Mouse (Mus musculus): ENCODE results near the gene Sorcs2.

The Sorcs2 gene

DNA sequence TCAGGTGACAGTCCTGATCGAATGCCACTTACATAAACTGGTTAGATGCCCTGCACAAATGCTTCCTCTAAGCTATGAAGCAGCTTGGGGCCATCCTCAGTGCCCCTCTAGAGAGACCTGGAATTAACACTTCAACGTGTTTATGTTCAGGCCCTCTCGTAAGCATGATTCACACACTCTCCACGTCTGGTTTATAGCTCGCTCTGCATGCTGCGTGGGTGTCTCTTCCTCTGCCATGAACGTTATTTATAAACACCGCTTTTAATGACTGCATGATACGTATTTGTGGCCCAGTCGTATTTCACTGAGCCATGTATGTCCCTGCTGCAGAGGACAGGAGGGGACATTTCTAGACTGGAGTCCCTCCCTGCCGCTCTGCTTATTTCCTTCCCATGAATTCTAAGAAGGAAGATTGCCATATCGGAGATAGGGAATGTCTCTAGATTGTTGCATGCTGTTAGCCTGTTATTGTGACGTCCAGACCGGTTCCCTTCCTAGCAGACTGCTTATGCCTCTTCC lies 340.1 kb downstream of the Sorcs2 start:
- no peak for DNase-seq (ENCODE audit: low spot score)

DNA sequence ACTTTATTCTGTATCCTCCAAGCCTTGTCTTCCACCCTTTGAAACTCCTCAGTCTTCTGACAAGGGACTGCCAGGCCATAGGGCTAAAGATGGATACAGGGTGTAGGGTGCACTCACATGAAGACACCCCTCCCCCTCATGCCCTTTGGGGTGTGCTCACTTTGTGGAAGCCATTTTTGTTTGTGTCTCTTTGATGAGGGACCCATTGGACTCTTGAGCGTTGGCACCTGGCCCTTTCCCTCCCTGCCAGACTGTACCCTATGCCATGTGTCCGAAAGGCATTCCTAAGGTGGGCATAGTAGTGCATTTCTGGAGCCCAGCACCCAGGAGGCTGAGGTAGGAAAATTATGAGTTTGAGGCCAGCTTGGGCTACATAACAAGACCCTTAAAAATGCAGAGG lies 341.0 kb downstream of the Sorcs2 start:
- no peak for DNase-seq (ENCODE audit: low spot score)

DNA sequence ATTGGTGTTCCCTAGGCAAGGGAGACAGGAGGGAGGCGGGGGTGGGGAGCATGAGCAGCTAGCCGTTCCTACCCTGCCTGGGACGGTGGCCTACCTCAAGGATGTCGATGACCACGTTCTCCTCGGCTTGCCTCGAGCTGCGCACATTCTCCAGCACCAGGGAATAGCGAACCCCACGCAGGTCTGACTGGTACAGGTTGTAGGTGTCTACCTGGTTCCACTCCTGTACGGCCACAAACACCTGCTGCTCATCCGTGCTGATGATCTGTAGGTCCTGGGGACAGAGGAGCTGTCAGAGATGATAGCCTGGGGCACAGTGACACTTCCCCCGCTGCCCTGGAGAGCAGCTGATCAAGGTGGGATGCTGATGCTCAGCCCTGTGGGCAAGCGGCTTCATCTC lies 342.1 kb downstream of the Sorcs2 start:
- DNase-seq (ENCODE audit: low spot score) = no peak

DNA sequence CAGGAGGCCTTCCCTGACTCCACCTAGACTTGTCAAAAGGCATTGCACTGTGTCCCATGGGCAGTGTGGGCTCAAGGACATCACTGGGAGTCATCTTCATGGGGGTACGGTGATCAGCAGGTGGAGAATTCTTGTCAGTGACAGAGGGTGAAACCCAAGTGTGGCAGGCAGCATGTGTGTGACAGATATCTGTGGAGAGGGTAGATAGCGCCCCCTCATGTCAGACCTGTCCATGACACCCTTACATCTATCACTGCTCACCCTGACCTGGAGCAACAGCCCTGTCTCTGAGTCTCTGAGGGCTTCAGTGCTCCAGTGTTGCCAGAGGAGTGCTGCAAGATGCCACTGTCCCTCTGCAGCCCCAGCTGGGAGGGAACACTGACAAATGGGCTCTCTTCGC lies 343.4 kb downstream of the Sorcs2 start:
- no peak for DNase-seq (ENCODE audit: low spot score)

DNA sequence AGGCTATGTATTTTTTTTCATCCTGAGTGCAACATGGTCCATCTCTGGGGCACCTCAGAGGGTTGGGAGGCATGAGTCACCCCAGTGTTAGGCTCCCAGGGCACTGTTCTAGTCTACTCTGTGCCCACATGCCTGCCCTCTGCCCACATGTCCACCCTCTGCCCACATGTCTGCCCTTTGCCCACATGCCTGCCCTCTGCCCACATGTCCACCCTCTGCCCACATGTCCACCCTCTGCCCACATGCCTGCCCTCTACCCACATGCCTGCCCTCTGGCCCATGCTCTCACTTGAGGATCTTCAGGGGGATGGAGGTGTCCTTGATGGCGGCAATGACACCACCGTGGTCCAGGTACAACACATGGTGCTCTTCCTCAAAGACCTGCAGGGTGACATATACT lies 354.8 kb downstream of the Sorcs2 start:
- DNase-seq (ENCODE audit: low spot score) = no peak

DNA sequence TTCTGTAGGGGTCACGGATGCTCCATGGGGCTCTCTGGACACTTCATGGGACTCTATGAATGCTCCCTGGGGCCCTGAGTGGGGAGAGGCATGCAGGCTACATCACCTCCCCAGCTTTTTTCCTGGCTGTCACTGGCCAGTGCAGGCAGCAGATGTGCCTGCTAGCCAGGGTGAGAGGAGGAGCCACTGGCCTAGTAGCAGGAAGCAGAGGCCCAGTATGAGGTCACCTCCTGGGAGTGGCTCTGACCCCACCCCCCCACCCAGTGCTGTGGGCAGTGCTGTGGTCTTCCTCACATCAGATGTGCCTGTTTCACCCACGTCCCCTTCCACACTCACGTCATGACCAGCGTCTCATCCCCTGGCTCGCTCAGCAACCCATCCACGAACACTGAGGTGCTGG lies 356.2 kb downstream of the Sorcs2 start:
- no peak for DNase-seq (ENCODE audit: low spot score)

DNA sequence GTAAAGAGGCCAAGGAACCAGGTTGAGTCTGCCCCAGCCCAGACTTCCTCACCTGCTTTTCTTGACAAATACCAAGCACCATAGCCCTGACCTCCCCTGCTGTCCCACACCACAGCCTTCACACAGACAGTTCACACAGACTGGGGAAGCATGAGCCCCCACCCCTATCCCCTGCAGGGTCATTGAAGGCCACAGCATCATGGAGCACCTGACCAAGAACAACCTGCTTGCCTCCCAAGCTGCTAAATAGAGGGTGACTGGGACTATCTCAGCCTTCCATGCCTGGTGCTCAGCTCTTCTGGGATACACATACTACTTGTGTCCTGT lies 356.7 kb downstream of the Sorcs2 start:
- DNase-seq (ENCODE audit: low spot score) = no peak

DNA sequence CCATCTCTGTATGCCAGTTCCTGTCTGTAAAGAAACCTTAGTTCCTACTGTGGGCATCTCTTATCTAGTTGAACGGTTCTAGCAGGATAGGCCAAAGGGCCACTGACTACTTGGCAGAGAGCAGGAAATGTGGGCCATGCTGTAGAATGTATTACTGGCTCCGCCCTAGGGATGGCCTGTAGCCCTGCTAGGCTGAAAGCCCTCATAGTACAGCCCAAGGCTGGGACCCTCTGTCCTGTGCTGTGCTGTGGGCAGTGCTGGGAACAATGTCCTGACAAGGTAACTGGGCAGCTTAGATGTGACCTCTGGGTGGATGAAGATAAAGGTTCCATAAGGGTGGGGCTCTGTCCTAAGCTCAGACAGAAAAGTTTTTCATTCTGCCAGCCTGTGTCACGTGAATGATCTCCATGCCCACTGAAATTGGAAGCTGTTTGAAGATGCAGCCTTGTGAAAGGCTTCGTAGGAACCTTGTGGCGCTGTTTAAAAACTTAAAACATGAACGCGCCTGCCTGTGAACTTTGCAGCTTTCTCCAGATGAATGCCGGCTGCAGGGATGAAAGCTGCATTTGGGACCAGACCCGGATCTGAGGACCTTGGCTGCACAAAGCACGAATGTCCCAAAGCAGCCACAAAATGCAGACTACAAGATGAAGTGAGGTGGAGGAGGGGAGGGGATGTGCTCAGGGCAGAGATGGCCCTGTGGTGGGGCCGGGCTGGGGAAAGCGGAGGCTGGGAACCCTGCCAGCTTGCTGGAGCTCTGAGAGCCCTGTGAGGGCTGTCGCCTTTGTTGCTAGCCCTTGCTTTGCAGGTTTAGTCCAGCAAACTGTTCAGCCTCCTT lies 357.3 kb downstream of the Sorcs2 start:
- DNase-seq (ENCODE audit: low spot score) = peak; percentile 50

DNA sequence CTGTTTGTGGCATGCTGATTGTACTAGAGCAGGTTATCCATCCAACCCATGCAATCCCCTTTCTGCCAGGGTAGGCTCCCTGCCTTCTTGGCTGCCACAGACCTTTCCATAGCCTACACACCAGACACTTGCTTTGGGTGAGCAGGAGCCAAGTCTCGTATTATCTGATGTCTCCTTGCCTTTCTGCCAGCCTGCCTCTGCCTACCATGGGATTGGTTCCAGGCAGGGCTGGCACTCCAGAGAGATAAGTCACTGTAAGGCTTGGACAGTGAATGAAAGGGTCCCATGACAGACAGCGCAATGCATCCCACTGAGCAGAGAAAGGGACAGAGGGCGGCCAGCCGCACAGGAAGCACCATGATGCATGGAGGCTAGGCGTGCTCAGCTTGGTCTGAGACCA lies 358.3 kb downstream of the Sorcs2 start:
- DNase-seq (ENCODE audit: low spot score) = no peak

DNA sequence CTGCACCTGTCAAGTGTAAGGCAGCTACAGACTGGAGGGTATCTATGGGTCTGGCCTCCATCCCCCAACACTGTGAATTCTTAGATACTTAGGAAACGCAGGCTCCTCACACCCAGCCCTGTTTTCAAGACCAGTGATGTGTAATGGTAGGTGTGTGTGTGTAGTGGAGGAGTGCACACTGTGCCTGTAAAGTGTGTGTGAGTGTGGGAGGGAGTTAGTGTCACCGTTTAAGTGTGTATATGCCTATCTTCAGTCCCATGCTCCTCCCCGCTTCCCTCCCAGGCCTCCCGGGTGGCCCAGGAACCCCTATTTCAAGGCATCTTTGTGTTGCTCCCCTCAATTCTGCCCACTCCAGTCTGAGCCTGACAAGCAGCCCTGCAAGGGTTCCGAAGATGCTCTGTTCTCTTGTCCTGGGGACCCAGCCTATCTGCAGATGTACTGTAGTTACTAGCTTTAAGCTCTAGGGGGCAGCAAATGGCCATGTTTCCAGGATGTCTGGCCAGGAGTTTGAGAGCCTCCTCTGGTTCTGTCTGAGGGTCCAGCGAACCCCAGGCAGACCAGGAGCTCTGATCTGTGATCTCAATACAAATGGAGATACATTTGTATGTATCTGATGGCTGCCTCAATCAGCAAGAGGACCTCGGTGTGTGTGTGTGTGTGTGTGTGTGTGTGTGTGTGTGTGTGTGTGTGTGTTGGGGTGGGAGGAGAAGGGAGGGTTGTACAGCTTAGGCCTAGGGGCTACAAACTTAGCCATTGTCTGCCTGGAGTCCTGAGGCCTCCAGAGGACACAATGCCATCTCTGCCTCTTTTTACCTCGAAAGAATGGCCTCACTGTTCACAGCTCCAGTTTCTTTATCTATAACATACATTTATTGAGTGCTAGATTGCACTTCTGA lies 364.2 kb downstream of the Sorcs2 start:
- peak; percentile 34 for DNase-seq (ENCODE audit: low spot score)

DNA sequence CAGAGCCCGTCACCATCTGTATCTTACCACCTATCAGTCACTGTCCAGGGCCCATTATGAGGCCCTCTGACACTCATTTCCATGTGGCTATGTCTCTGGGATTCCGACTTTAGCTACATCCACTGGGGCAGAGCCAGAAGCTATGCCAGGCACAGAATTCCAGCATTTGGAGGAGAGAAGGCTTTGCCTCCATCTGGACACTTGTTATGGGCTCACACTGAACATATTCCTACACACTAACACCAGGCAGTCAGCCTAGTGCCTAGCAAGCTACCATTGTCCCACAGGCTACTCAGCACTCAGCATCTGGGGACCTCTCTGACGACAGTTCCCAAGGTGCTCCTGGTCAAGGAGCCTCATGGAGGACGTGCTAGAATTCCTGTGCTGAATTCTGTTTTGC lies 372.9 kb downstream of the Sorcs2 start:
- no peak for DNase-seq (ENCODE audit: low spot score)

DNA sequence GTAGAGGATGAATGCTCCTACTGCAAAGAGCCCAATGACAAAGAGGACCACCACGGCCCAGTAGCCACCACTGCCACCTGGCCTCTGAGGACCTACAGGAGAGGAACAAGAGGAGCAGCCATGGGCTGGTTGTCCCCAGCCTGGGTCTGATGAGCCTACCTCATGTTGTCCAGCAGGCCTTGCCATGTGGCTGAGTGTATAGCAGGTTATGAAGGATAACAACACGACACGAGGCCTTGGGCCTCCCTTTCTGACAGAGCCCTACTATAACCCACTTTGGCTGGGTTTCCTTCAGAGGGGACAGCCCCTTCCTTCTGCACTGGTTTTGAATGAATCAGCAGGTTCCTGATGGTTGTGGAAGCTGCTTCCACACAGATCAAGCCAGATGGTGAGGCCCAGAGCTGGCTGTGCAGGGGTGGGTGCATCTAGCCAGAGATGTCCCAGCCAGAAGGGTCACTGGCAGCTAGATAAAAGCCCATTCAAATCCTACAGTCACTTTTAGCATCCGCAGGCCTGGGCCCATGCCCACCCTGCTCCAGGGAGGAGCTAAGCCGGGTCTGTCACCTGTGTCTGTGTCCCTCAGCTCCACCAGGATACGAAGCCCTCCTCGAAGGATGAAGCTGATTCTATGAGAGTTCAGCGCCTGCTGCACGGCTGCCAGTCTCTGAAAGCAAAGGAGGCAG lies 373.8 kb downstream of the Sorcs2 start:
- no peak for DNase-seq (ENCODE audit: low spot score)

DNA sequence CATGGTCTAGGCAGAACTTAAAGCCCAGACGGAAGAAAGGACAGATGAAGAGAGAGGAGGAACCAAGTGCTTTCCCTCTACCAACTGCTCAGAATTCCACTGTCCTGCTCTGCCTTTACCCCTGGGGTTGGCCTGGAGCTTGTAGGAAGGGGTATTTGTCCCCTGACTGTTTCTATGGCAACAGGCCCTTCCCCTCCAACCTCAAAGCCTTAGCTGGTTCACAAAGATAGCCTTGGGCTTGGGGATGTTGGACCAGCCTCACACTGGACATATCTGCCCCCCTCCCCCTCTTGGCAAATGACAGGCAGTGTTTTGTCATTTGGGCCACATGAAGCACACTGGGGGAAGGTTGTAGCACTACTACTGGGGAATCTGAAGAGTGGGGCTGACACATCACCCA lies 375.6 kb downstream of the Sorcs2 start:
- no peak for DNase-seq (ENCODE audit: low spot score)

DNA sequence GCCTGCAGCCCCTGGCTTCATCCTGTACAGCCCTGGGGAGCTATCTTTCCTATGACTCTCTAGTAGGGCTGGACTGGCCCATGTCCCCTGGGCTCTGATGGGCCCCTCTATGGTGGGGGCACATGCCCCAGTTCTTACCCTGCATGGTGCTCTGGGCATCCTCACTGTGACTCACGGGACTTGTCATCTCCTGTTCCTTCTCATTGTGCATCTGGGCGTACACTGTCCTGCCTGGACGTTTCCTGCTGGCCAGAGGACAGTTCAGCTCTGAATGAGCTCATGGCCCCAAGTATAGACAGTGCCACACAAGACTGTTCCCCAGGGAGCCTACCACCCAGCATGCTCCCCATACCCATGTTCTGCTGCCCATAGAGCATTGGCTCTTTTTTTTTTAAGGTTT lies 376.8 kb downstream of the Sorcs2 start:
- no peak for DNase-seq (ENCODE audit: low spot score)

DNA sequence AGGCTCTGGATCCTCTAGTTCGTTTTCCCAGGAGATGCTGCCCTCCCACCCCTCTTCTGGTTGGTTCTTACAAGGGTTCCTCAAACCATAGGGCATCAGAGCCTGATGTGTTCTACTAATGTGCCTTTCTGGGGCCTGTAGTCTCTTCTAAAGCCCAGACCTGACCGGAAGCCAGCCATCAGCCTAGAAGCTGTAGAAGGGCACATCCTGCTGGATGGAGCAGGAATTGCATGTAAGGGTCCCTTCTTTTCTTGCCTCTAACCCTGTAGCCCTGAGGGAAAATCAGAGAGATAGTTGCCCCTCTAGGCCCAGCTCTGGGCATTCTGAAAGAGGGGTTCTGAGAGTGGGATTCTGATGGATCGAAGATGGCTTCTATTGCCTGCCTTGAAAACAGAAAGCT lies 379.6 kb downstream of the Sorcs2 start:
- DNase-seq (ENCODE audit: low spot score) = no peak

DNA sequence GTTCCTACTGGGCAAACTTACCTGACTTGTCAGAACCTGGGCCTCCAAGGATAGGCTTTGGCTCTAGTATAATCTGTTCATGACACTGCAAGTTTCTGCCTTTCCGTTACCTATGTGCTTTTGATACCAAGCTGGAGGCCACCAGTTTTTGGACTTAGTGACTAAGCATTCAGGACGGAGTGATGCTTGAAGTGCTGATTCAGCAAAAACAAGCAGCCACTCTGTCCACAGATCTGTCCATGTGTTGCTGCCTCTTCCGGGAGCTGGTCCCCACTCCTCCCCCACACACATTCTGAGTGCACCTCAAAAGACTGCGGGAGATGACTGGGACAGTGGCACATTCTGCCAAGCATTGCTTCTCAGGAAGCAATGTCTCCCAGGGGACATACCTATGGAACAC lies 388.5 kb downstream of the Sorcs2 start:
- no peak for DNase-seq (ENCODE audit: low spot score)

DNA sequence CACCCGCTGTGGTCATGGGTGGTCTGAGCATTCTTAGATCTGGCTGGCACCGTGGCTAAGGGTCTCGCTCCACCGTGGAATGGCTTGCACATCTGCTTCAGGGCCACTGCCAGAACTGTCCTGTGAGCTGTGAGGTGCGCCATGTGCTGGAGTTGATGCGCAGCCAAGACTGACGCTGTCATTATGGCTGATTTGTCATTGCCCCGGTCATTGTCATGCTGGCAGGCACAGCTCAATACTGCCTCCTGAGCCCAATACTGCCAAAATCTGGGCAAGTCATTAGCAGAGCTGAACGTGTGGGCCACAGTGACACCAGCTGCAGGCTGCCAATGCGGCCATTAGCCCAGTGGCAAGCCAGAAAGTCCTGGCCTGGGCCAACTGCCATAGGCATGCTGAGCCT lies 390.3 kb downstream of the Sorcs2 start:
- no peak for DNase-seq (ENCODE audit: low spot score)

DNA sequence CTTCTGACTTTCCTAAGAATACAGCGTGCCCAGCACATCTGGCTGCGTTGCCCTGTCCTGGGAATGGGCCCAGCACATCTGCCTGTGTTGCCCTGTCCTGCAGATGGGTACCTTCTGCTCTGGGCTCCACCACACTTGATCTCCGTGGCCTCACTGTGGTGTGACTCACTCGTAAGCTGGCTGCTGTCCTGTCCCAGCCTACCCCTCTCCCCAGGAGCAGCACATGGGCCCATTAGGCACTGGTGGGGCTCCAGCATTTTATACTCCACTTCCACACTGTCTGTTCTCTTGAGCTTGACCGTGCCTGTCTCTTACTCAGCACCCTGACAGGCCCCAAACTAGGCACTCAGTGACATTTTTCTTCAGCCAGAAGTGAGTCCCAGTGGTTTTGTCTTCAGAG lies 391.4 kb downstream of the Sorcs2 start:
- DNase-seq (ENCODE audit: low spot score) = no peak

DNA sequence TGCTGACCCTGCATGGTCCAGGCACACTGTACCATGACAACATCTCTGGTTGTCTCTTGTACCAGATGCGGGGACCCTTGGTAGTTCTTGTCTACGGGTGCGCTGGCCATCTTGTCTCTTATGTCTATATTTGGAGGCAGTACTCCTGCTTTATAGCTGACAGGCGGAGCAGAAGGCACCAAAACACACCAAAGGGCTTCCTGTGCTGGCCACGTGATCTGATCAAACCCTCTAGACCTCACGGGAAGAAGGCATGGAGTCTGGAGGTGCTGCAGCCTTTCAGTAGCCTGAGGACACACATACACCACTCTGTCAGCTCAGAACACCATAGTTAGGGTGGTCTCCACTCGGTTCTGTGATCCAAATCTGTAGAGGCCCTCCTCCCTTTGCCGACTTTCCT lies 391.8 kb downstream of the Sorcs2 start:
- DNase-seq (ENCODE audit: low spot score) = no peak

DNA sequence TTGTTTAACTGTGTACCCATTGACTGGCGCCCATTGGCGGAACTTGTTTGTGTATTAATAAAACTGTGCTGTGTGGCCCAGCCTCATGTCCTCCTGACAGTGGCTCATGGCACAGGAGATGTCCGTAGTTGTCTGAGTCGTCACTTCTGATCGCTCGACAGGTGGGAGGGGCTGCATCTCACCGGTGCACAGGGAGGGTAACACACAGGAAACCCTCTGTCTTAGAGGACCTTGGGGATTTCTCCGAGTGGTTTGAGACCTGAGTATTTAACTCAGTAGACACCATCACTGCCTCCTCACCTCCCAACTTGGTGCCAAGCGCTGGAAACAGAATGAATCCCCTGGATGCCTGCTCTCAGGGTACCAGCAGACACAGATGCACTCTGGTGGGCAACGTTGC lies 394.1 kb downstream of the Sorcs2 start:
- DNase-seq (ENCODE audit: low spot score) = no peak

DNA sequence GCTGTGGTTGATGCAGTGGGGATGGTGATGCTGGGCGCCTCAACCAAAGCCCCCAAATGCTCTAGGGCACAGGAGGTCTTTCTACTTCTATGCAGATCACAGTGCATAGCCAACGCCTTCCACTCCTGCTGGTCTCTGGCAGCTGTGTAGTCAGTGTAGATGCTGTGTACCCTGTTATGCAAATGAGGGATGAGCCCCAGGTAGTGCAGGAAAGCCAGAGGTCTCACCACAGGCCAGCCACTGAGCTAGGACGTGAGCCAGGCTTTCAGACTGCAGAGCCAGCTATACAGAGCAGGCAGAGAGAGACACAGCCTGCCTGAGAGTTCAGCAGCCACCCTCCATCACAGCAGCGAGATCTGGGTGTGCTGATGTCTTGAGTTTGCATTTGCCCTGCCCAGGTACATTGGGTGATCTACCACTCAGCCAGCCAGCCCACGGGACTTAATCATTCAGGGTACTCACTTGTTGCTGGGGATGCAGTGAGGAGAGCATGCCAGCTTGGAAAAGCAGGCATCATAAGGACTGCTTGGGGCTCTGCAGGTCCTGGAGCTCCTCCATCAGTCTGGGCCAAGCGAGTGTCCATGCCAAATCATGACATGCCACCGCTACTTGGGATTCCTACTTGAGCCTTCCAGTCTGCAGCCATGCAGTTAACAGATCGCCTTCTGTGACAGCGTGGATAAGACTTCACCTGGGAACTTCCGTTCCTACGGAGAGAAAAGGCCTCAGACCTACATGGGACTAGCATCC lies 407.8 kb downstream of the Sorcs2 start:
- DNase-seq (ENCODE audit: low spot score) = no peak

DNA sequence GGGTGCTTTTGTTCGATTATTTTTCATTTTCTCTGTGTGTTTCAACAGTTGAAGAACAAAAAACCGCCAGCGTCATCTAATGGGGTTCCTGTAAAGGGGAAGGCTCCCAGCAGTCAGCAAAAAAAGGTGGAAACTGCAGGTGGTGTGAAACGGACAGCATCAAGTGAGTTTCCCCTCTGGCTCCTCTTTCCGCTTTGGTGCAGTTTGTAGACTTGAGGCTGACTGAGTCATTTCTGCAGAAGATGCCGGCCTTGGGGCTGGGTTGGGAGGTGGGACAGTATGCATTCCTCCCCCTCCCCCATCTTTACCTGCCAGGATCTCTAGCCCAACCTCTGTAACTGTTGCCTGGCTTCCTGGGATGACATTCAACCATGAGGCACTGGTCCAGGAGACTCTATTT lies 408.4 kb downstream of the Sorcs2 start:
- DNase-seq (ENCODE audit: low spot score) = no peak

All from urinary bladder, postnatal 14 days (tissue).